Mouse (Mus musculus): ENCODE measurements around the gene Phldb3. TPM values are rescaled to one million over a fixed set of nuclear protein-coding genes. Genes with fewer than 3 reads are reported as not detected.

Phldb3 gene
- total and polyA plus RNA-seq, 3 experiments: 0.89 to 3.6 (median 3.5) TPM

GRCm38 (mm10) chr7:24594309-24594803, 16.2 kb upstream of the Phldb3 start:
- in situ Hi-C loops (cut with MboI; ENCODE audit: low pct_ligation_motif_present, low pct_unique_long_range_greater_than_20kb, low sequenced_read_pairs): loop anchor here (10.0 kb wide), 1 partner anchor 60 kb away; the partner anchor contains the start of gene Irgq

GRCm38 (mm10) chr7:24595464-24595863, 15.1 kb upstream of the Phldb3 start:
- peaks cover 6 to 32% of the 10 kb centered on the region in 2 experiments for H3K4me1 ChIP-seq (ENCODE audit: control insufficient read depth in 1 of 2, insufficient read depth in 2 of 2)
- dilution Hi-C loops (cut with MboI; ENCODE audit: extremely low pct_ligation_motif_present, extremely low pct_unique_long_range_greater_than_20kb, low sequenced_read_pairs) (no loop called here), in situ Hi-C loops (cut with MboI; ENCODE audit: low pct_ligation_motif_present, low pct_unique_long_range_greater_than_20kb, low sequenced_read_pairs) (loop anchor here (10.0 kb wide), 1 partner anchor 61 kb away; the partner anchor contains the start of gene Irgq)
- no peaks in the 10 kb centered on the region for H3K9me3 ChIP-seq (replicated peaks; ENCODE audit: low read length)
- no peak overlapping the region for H3K4me3 ChIP-seq (replicated peaks in 1 of 3; ENCODE audit: low read depth in 2 of 3, low read length in 2 of 3, poor library complexity in 1 of 3)
- H3K27ac ChIP-seq (ENCODE audit: insufficient read depth, low read depth): no peak overlapping the region
- H3K27me3 ChIP-seq (replicated peaks): no peaks in the 10 kb centered on the region
- peaks cover 0 to 30% of the 10 kb centered on the region in 2 experiments for H3K36me3 ChIP-seq (replicated peaks in 1 of 2; ENCODE audit: control insufficient read depth in 1 of 2, insufficient read depth in 1 of 2, low read length in 1 of 2)
- TF ChIP-seq POLR2AphosphoS2 (IDR thresholded peaks at IDR 0.05; ENCODE audit: low read depth, low read length): no peak
- no peak for TF ChIP-seq CHD2 (IDR thresholded peaks at IDR 0.05; ENCODE audit: low read length)
- no peak for TF ChIP-seq MAX (IDR thresholded peaks at IDR 0.05; ENCODE audit: low read length)
- TF ChIP-seq ZKSCAN1 (IDR thresholded peaks at IDR 0.05; ENCODE audit: borderline replicate concordance, low read depth, low read length): no peak
- TF ChIP-seq KAT2A (IDR thresholded peaks at IDR 0.05; ENCODE audit: insufficient replicate concordance, low read length): no peak
- TF ChIP-seq EP300 (IDR thresholded peaks at IDR 0.05; ENCODE audit: low read length): no peak
- no peak for TF ChIP-seq CTCF (conservative IDR thresholded peaks at IDR 0.05 in 1 of 2, IDR thresholded peaks at IDR 0.05 in 1 of 2; ENCODE audit: low read depth in 2 of 2, low read length in 2 of 2)
- no peak for TF ChIP-seq MAZ (IDR thresholded peaks at IDR 0.05; ENCODE audit: low read depth, low read length)
- no peak for TF ChIP-seq ETS1 (conservative IDR thresholded peaks at IDR 0.05; ENCODE audit: low read depth, low read length)
- TF ChIP-seq NRF1 (IDR thresholded peaks at IDR 0.05; ENCODE audit: low read depth, low read length): no peak
- TF ChIP-seq E2F4 (IDR thresholded peaks at IDR 0.05; ENCODE audit: insufficient replicate concordance, low read depth, low read length): no peak
- TF ChIP-seq PAX5 (IDR thresholded peaks at IDR 0.05; ENCODE audit: low read length): no peak
- TF ChIP-seq ELF1 (IDR thresholded peaks at IDR 0.05; ENCODE audit: low read depth, low read length): no peak
- no peak for TF ChIP-seq ZMIZ1 (IDR thresholded peaks at IDR 0.05; ENCODE audit: low read depth, low read length)
- no peak for TF ChIP-seq USF2 (conservative IDR thresholded peaks at IDR 0.05; ENCODE audit: low read depth, low read length)
- H3K4me2 ChIP-seq (ENCODE audit: insufficient read depth, low read depth, poor library complexity, severe bottlenecking): no peak overlapping the region
- H3K9ac ChIP-seq (ENCODE audit: insufficient read depth, low read depth): no peak overlapping the region
- DNase-seq (ENCODE audit: extremely low read depth): no peak
- H3K79me2 ChIP-seq (replicated peaks; ENCODE audit: control insufficient read depth, extremely low read depth, insufficient read depth, poor library complexity, severe bottlenecking): no peaks in the 10 kb centered on the region

More at GRCm38 (mm10) chr7:24594309-24594803, 16.2 kb upstream of the Phldb3 start:
- no peaks in the 10 kb centered on the region for H3K27me3 ChIP-seq (replicated peaks)
- no peaks in the 10 kb centered on the region for H3K79me2 ChIP-seq (replicated peaks; ENCODE audit: control insufficient read depth, extremely low read depth, insufficient read depth, poor library complexity, severe bottlenecking)
- TF ChIP-seq ELF1 (IDR thresholded peaks at IDR 0.05; ENCODE audit: low read depth, low read length) (no peak), NELFE (IDR thresholded peaks at IDR 0.05; ENCODE audit: low read depth, low read length) (no peak), JUND (conservative IDR thresholded peaks at IDR 0.05; ENCODE audit: low read depth, low read length) (no peak), EP300 (IDR thresholded peaks at IDR 0.05; ENCODE audit: low read length) (no peak), MAFK (IDR thresholded peaks at IDR 0.05; ENCODE audit: insufficient replicate concordance, low read length) (no peak), IRF4 (IDR thresholded peaks at IDR 0.05; ENCODE audit: low read depth, low read length) (no peak), POLR2A (IDR thresholded peaks at IDR 0.05; ENCODE audit: low read depth, low read length) (no peak), ZKSCAN1 (IDR thresholded peaks at IDR 0.05; ENCODE audit: borderline replicate concordance, low read depth, low read length) (no peak), ETS1 (conservative IDR thresholded peaks at IDR 0.05; ENCODE audit: low read depth, low read length) (no peak), JUN (IDR thresholded peaks at IDR 0.05; ENCODE audit: insufficient read depth, low read depth, low read length) (no peak), RAD21 (IDR thresholded peaks at IDR 0.05; ENCODE audit: low read depth, low read length) (no peak), ZC3H11A (IDR thresholded peaks at IDR 0.05; ENCODE audit: low read depth, low read length) (no peak), MAX (IDR thresholded peaks at IDR 0.05; ENCODE audit: low read length) (no peak), USF2 (conservative IDR thresholded peaks at IDR 0.05; ENCODE audit: low read depth, low read length) (no peak), E2F4 (IDR thresholded peaks at IDR 0.05; ENCODE audit: insufficient replicate concordance, low read depth, low read length) (no peak), CTCF (conservative IDR thresholded peaks at IDR 0.05 in 1 of 2, IDR thresholded peaks at IDR 0.05 in 1 of 2; ENCODE audit: low read depth in 2 of 2, low read length in 2 of 2) (no peak), ZNF384 (IDR thresholded peaks at IDR 0.05; ENCODE audit: low read depth, low read length) (no peak), CHD2 (IDR thresholded peaks at IDR 0.05; ENCODE audit: low read length) (no peak)
- H3K4me2 ChIP-seq (ENCODE audit: insufficient read depth, low read depth, poor library complexity, severe bottlenecking): peak overlapping the region; percentile 31
- dilution Hi-C loops (cut with MboI; ENCODE audit: extremely low pct_ligation_motif_present, extremely low pct_unique_long_range_greater_than_20kb, low sequenced_read_pairs): no loop called here
- H3K9ac ChIP-seq (ENCODE audit: insufficient read depth, low read depth): peak overlapping the region; percentile 44
- H3K9me3 ChIP-seq (replicated peaks; ENCODE audit: low read length): no peaks in the 10 kb centered on the region
- no peak overlapping the region for H3K27ac ChIP-seq (ENCODE audit: insufficient read depth, low read depth)
- DNase-seq (ENCODE audit: extremely low read depth): no peak
- H3K4me3 ChIP-seq (replicated peaks in 1 of 3; ENCODE audit: low read depth in 2 of 3, low read length in 2 of 3, poor library complexity in 1 of 3): peak overlapping the region; percentile 58 to 69 (median 66)
- H3K4me1 ChIP-seq (ENCODE audit: control insufficient read depth in 1 of 2, insufficient read depth in 2 of 2): peaks cover 6 to 37% of the 10 kb centered on the region in 2 experiments
- peaks cover 0 to 25% of the 10 kb centered on the region in 2 experiments for H3K36me3 ChIP-seq (replicated peaks in 1 of 2; ENCODE audit: control insufficient read depth in 1 of 2, insufficient read depth in 1 of 2, low read length in 1 of 2)
